ENCODE assay signal across 12 mouse cellular contexts in the genomic region with DNA sequence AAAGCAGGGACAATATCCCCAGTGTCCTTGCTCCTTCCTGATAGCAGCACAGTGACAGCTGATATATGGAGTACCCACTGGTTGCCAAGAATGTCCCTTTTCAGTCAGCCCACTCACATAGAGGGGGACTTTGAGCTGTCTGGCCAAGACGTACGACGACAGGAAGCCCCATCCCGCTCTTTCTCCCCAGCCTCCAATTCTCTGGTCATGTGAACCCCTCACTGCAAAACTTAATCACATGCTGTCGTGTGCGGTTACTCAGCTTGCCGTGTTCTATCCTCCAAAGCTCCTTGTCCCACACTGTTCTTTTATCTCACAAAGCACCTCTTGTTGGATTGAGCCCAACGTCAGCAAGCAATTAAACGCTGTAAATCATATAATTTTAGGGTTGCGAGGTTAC.
DNase-seq lines count a peak whose midpoint lies in the region; ATAC-seq and TF ChIP-seq lines count a peak whose summit lies in the region.
"Had no signal": no experiment of that assay in that cellular context is flagged by ENCODE, and none has a peak within 500 bp of the region (broad histone marks: within the 10 kb centered on the region; RNA-seq: fewer than 3 reads in every experiment).

No protein-coding gene starts in this region.

- no peaks in the 10 kb centered on the region for H3K36me3 ChIP-seq in kidney, embryonic 15.5 days
- H3K36me3 ChIP-seq in hindbrain, postnatal 0 days (ENCODE audit: insufficient read depth, low read length), result no peaks in the 10 kb centered on the region
- H3K36me3 ChIP-seq: heart, embryonic 13.5 days had no signal

- no peak overlapping the region for H3K27ac ChIP-seq in kidney, embryonic 15.5 days
- H3K27ac ChIP-seq in hindbrain, postnatal 0 days, result no peak overlapping the region
- H3K27ac ChIP-seq: heart, embryonic 13.5 days had no signal

- H3K9ac ChIP-seq in kidney, embryonic 15.5 days, result no peak overlapping the region
- H3K9ac ChIP-seq in hindbrain, postnatal 0 days (replicated peaks; ENCODE audit: low read length), result no peak overlapping the region
- H3K9ac ChIP-seq: heart, embryonic 13.5 days had no signal

- peaks cover 22% of the 10 kb centered on the region for H3K4me1 ChIP-seq in kidney, embryonic 15.5 days
- no peaks in the 10 kb centered on the region for H3K4me1 ChIP-seq in hindbrain, postnatal 0 days (ENCODE audit: insufficient read depth, low read length)

- no peak overlapping the region for H3K4me3 ChIP-seq in kidney, embryonic 15.5 days (replicated peaks)
- H3K4me3 ChIP-seq in hindbrain, postnatal 0 days (ENCODE audit: low read length), result no peak overlapping the region
- H3K4me3 ChIP-seq: heart, embryonic 13.5 days; myocyte had no signal

- peak; percentile 59 for ATAC-seq in kidney, embryonic 15.5 days (replicated peaks; ENCODE audit: low FRiP score)
- peak; percentile 79 to 85 for ATAC-seq in hematopoietic stem cell, adult 5-6 weeks (replicated peaks in 1 of 2; ENCODE audit: insufficient read depth in 1 of 2, low FRiP score in 2 of 2, low TSS enrichment in 1 of 2, low read depth in 1 of 2, poor library complexity in 2 of 2, severe bottlenecking in 2 of 2)
- peak; percentile 63 for ATAC-seq in hindbrain, postnatal 0 days

- 23% methylated on average over 10 of the region's 10 CpGs for WGBS in kidney, embryonic 15.5 days
- 43% methylated on average over 10 of the region's 10 CpGs for WGBS in hindbrain, postnatal 0 days

- no peak for DNase-seq in kidney, adult 9 months
- DNase-seq in hindbrain, postnatal 0 days (ENCODE audit: low spot score), result peak; percentile 42
- DNase-seq in mesoderm, embryonic 11.5 days (ENCODE audit: low read depth, low spot score), result peak; percentile 61
- no peak for DNase-seq in MN1 (ENCODE audit: low spot score)
- no peak for DNase-seq in thymus, adult 18-20 months
- DNase-seq: cerebellum, adult 2 months; liver; lung, postnatal 4 days had no signal

- H3K4me2 ChIP-seq in kidney, embryonic 15.5 days, result no peak overlapping the region
- no peak overlapping the region for H3K4me2 ChIP-seq in hindbrain, postnatal 0 days (ENCODE audit: low read depth, low read length)
- H3K4me2 ChIP-seq: heart, embryonic 13.5 days had no signal

- no peaks in the 10 kb centered on the region for H3K27me3 ChIP-seq in kidney, embryonic 15.5 days
- H3K27me3 ChIP-seq in hindbrain, postnatal 0 days (ENCODE audit: insufficient read depth, low read length), result no peaks in the 10 kb centered on the region
- H3K27me3 ChIP-seq: heart, embryonic 13.5 days had no signal

- TF ChIP-seq CTCF in hindbrain, postnatal 0 days (IDR thresholded peaks at IDR 0.05; ENCODE audit: low read depth), result no peak

- no peaks in the 10 kb centered on the region; the same call in 1 of the 2 replicates for H3K9me3 ChIP-seq in kidney, embryonic 15.5 days (replicated peaks)
- H3K9me3 ChIP-seq in hindbrain, postnatal 0 days (ENCODE audit: low read length), result no peaks in the 10 kb centered on the region
- H3K9me3 ChIP-seq: heart, embryonic 13.5 days had no signal

Comparison
In these comparisons a context has a peak if more than half of its experiments do, and no peak if none do; other contexts are left out.
1. DNase-seq: peak in hindbrain, postnatal 0 days (single experiment) and mesoderm, embryonic 11.5 days (single experiment); none in kidney, adult 9 months (single experiment), MN1 (single experiment) and thymus, adult 18-20 months (0 of 2).
2. Peak in every context shown above with its lines, with median percentiles within 50 percentile points of each other: ATAC-seq.